Mouse (Mus musculus): ENCODE data around the gene Itga2.

Gene Itga2

GRCm38 (mm10) chr13:114931775-114932294 is at the start of gene Itga2:
Gene Itga2, minus strand, starts transcription at chr13:114932100.
- in situ Hi-C loops (cut with MboI, MseI), result no loop called here

- in situ Hi-C loops (cut with MboI, MseI), result loop anchor here in 1 of 2 experiments (25.0 kb wide), 1 partner anchor 1731 kb away; no protein-coding TSS in a partner anchor
Observed at GRCm38 (mm10) chr13:114980831-114981419, 49.0 kb upstream of the Itga2 start.

- in situ Hi-C loops (cut with MboI, MseI), result loop anchor here in 1 of 2 experiments (25.0 kb wide), 1 partner anchor 1738 kb away; no protein-coding TSS in a partner anchor
Observed at GRCm38 (mm10) chr13:114974484-114975042, 42.7 kb upstream of the Itga2 start.

GRCm38 (mm10) chr13:114971905-114972304 is 40.0 kb upstream of the Itga2 start:
- in situ Hi-C loops (cut with MboI, MseI), result no loop called here

- in situ Hi-C loops (cut with MboI, MseI), result loop anchor here in 1 of 2 experiments (5.0 kb wide), 1 partner anchor 137 kb away; no protein-coding TSS in a partner anchor
Observed at GRCm38 (mm10) chr13:114964233-114964632, 32.3 kb upstream of the Itga2 start.

GRCm38 (mm10) chr13:114954516-114954915 is 22.6 kb upstream of the Itga2 start:
- in situ Hi-C loops (cut with MboI, MseI), result no loop called here

GRCm38 (mm10) chr13:114933541-114933940 is 1.6 kb upstream of the Itga2 start:
- in situ Hi-C loops (cut with MboI, MseI), result no loop called here

GRCm38 (mm10) chr13:114930996-114931649 is 777 bp downstream of the Itga2 start:
- in situ Hi-C loops (cut with MboI, MseI), result no loop called here

- in situ Hi-C loops (cut with MboI, MseI), result no loop called here
Observed at GRCm38 (mm10) chr13:114924785-114925184, 7.1 kb downstream of the Itga2 start.

- in situ Hi-C loops (cut with MboI, MseI), result no loop called here
Observed at GRCm38 (mm10) chr13:114923331-114923730, 8.6 kb downstream of the Itga2 start.

- in situ Hi-C loops (cut with MboI, MseI), result no loop called here
Observed at GRCm38 (mm10) chr13:114915767-114916166, 16.1 kb downstream of the Itga2 start.

- in situ Hi-C loops (cut with MboI, MseI), result no loop called here
Observed at GRCm38 (mm10) chr13:114914963-114915362, 16.9 kb downstream of the Itga2 start.

- in situ Hi-C loops (cut with MboI, MseI), result no loop called here
Observed at GRCm38 (mm10) chr13:114914559-114914958, 17.3 kb downstream of the Itga2 start.

GRCm38 (mm10) chr13:114910629-114911028 is 21.3 kb downstream of the Itga2 start:
- in situ Hi-C loops (cut with MboI, MseI), result no loop called here

- in situ Hi-C loops (cut with MboI, MseI), result no loop called here
Observed at GRCm38 (mm10) chr13:114909514-114909913, 22.4 kb downstream of the Itga2 start.

GRCm38 (mm10) chr13:114907876-114908275 is 24.0 kb downstream of the Itga2 start:
- in situ Hi-C loops (cut with MboI, MseI), result no loop called here

GRCm38 (mm10) chr13:114896751-114897386 is 35.0 kb downstream of the Itga2 start:
- in situ Hi-C loops (cut with MboI, MseI), result no loop called here

- in situ Hi-C loops (cut with MboI, MseI), result no loop called here
Observed at GRCm38 (mm10) chr13:114895896-114896295, 36.0 kb downstream of the Itga2 start.

- in situ Hi-C loops (cut with MboI, MseI), result no loop called here
Observed at GRCm38 (mm10) chr13:114894718-114895117, 37.2 kb downstream of the Itga2 start.

GRCm38 (mm10) chr13:114891655-114892054 is 40.2 kb downstream of the Itga2 start:
- in situ Hi-C loops (cut with MboI, MseI), result no loop called here

GRCm38 (mm10) chr13:114887695-114888094 is 44.2 kb downstream of the Itga2 start:
- in situ Hi-C loops (cut with MboI, MseI), result no loop called here

- in situ Hi-C loops (cut with MboI, MseI), result no loop called here
Observed at GRCm38 (mm10) chr13:114887293-114887692, 44.6 kb downstream of the Itga2 start.

Data from T-helper 17 cell (primary cell).